Mouse (Mus musculus): ENCODE results near the gene Ggcx.
A peak's percentile ranks its signal among the peaks of the same experiment; 100 is the strongest.

Ggcx gene

DNA sequence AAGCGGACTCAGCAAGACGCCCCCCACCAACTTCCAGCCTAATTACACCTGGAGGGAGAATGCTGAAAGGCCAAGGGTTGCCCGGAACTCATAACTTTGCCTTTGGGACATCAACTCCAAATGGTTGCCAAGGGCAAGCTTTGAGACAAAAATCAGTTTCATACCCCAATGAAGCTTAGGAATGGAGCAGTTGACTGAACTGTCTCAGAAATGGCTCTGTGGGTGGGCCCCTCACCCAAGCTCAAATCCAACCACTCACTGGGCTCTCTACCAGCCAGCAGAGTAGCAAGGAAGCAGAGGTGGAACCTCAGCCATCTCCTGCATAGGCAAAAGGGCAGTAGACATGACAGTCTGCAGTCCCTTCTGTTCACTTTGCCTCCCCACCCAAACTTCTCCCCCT, 26.3 kb upstream of the Ggcx start:
- no peak for DNase-seq (ENCODE audit: extremely low spot score, low spot score)

DNA sequence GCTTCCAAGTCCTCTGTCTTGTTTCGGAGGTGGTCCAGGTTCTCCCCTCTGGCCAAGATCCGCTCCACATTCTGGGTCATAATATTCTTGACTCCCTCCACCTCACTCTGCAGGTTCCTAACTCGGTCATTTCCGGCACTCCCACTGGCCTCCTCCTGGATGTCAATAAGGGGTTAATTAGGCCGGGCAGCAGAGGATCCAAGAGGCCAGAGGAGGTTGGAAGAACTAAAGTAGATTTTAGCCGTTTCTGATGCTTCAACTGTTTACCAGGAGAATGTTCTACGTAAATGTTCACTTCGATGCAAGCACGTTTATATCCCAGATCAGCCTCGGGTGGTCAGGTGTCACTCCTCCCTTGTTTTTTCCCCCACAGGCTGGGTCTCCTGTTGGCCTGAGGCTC, 25.8 kb upstream of the Ggcx start:
- DNase-seq (ENCODE audit: extremely low spot score, low spot score): no peak

DNA sequence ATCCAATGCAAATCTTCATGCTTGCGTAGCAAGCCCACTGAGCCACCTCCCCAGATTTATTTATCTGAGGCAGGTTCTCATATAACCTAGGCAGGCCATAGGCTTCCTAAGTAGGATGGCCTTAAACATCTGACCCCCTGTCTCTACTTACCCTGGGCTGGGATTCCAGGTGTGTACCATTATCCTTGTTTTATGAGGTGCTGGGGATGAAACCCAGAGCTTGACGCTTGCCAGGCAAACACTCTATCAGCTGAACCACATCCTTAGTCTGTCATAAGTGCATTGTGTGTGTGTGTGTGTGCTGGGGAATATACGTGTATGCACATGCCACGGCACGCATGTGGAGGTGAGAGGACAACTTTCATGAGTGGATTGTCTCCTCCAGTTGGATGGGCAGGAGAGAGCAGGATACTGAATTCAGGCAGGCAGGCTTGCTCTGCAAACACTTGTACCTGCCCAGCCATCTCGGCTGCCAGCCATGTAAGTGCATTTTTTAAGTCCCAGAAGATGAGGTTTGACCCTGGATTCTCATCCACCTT, 25.2 kb upstream of the Ggcx start:
- DNase-seq (ENCODE audit: extremely low spot score, low spot score): no peak

DNA sequence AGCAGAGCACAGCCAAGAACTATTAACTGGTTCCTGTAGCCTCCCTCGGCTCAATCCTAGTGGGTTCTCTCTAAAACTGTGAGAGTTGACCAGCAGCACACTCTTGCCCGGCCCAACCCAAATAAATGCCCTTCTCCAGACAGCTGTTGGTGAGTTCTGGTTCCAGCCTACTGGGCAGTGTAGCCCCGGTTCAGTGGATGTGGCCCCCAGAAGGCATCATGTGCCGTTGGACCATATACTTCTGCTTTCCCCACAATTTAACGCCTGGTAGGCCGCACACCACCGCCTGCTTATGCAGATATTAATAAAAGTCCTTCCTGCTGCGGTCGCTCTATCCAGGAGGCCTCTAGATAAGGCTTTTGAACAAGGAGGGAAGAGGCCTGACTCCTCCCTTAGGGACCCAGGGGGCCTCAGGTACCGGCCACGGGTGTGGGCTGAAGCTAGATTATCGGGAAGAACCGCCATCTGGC, 24.6 kb upstream of the Ggcx start:
- DNase-seq (ENCODE audit: extremely low spot score, low spot score): no peak

DNA sequence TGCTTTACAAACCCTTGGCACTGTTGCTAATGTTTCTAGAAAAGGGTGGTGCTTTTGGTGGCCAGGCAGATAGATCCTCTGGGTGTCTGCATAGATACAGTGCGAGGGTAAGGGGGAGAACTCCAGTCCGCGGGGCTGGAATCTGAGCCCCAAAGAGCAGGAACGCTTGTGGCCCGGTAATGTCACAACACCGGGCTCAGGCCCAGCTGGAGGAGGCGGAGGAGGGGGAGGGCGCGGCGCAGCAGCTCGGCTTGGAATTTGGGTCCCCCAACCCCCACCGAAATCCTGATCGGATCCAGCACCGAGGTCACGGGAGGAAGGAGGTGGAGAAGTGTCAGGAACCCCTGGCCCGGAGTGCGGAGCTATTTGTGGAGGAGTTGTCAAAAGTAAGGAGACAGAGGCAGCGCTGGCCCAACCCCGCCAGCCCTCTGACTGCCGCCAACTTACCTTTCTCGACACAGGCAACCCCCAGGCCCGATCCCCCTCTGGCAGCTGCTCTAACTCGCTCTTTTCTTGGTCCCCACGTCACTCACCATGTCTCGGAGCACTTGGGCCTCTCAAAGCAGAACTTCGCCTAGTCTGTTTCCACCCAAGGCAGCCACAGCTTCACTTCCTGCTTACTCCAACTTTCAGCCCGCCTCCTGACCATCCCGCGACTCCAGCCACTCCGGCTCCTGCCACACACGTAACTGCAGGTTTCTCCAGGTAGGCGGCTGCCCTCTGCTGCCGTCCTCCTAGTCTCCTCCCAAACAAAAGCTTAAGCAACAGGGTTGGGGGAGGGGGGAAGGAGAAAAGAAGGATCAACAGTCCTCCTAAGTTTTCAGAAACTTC, 24.0 kb upstream of the Ggcx start, which contains the start of gene Vamp8:
Gene Vamp8 (minus strand): TSS at position 763 of the 831 bp plus-strand sequence.
- DNase-seq (ENCODE audit: extremely low spot score, low spot score): peak; percentile 71

DNA sequence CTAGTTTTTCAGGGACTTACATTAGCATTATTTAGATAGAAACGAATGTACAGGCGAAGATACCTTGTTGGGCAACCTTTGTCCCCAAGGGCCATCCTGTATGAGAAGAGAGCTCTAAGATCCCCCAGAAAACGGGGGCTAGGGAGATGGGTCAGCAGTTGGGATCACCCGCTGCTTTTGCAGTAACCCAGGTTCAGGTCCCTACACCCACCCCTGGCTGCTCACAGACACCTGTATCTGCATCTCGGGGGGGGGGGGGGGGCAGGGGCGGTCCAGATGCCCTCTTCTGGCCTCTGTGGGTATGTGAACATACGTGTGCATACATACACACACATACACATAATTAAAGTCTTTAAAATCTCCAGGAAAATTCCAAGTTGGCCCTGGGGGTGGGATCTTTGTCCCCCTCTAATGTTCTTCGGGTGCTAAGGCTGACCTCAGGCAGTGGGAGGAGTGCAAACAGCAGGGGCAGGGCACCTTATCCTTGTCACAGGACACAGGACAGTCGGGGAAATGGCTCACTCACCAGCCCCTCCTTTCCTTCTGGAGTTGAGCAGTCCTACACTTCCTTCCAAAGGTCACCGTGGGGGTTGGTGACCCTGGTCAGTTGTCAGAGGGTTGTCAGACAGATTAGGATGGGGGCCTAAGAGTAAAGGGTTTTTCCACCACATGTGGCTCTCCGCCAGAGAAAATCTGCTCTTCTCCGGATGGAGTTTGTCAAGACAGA, 23.1 kb upstream of the Ggcx start:
- DNase-seq (ENCODE audit: extremely low spot score, low spot score): peak; percentile 55

DNA sequence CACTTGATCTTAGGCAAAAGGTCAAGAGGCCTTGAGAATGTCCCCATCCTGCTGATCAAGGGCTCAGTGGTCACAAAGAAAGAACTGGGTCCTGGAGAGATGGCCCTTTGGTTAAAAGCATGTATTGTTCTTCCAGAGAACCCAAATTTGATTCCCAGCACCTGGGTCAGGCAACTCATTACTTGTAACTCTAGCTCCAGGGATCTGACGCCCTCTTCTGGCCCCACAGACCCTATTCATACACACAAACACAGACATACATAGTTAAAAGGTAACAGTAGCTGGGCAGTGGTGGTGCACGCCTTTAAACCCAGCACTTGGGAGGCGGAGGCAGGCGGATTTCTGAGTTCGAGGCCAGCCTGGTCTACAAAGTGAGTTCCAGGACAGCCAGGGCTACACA, 21.8 kb upstream of the Ggcx start:
- no peak for DNase-seq (ENCODE audit: extremely low spot score, low spot score)

DNA sequence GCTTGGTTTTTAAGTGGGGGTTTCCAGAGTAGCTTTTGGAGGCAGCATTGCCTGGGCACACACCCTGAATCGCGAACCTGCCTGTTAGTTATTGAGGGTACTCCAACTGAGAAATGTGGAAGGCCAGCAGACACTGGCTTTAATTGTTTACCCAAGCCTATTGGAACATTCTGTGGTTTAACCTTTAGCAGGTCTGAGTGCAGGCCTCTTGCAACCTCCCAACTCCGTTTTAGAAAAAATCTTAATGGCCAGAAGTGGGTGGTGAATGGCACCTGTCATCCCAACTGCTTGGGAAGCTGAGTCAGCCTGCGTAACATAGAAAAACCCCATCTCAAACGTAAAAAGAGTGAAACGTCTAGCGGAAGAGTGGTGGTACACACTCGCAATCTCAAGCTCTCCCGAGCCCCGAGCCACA, 17.3 kb upstream of the Ggcx start:
- no peak for DNase-seq (ENCODE audit: extremely low spot score, low spot score)

DNA sequence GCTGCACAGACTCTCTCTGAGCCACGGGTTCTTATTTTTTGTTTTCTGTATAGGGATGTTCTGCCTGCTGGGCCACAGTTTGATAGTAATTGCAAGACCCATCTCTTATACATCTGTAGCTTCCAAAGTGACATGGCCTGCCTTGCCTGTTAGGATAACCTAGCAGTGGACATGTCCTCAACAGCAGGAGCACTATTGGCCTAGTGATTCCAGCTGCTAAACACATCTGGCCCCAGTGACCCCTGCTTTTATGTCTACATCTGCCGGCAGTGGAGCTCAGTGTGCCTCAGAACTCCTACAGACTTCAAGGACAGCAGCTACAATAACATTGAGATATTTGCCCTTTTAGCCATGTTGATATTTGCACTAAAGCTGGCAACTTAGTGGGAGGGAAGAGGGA, 14.1 kb upstream of the Ggcx start:
- DNase-seq (ENCODE audit: extremely low spot score, low spot score): peak; percentile 44

DNA sequence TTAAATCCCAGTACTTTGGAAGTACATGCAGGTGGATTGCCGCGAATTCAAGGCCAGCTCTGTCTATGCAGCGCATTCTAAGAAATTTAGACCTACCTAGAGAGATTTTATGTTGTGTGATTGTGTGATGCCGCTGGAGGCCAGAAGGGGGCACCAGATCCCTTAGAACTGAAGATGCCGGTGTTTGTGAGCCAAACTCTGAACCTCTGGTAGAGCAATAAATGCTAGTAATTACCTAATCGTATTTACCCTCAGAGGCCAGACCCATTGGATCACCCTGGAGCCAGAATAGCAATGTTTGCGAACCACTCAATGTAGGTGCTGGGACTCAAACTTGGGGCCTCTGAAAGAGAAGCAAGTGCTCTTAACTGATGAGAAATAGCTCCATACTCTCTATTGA, 12.2 kb upstream of the Ggcx start:
- DNase-seq (ENCODE audit: extremely low spot score, low spot score): peak; percentile 65

DNA sequence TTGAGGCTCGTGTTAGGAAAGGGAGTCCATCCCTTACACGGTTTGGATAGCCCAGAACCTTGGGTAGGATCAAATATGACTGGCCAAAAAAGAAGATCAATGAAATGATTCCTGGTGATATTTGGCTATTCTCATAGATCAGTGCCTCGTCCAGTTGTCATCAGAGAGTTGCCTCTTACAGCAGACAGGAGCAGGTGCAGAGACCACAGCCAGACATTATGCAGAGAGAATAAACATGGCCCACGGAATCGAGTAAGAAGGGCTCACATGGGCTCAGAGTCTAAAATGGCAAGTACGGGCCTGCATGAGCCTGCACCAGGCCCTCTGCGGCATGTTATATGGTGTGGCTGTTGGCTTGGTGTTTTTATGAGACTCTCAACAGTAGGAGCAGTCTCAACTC, 8.8 kb upstream of the Ggcx start:
- DNase-seq (ENCODE audit: extremely low spot score, low spot score): no peak

DNA sequence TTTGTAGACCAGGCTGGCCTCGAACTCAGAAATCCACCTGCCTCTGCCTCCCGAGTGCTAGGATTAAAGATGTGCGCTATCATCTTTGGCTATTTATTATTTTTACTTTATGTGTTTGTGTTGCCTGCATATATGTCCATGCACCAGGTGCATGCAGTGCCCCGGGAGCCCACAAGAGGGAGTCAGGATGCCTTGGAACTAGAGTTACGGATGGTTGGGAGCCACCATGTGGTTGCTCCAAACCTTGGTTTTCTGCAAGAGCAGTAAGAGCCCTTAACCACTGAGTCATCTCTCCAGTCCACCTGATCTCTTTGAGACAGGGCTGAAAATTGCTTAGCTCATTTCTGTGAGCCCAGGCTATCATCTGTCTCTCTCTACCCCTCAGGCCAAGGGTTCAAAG, 7.0 kb upstream of the Ggcx start:
- peak; percentile 93 for DNase-seq (ENCODE audit: extremely low spot score, low spot score)

DNA sequence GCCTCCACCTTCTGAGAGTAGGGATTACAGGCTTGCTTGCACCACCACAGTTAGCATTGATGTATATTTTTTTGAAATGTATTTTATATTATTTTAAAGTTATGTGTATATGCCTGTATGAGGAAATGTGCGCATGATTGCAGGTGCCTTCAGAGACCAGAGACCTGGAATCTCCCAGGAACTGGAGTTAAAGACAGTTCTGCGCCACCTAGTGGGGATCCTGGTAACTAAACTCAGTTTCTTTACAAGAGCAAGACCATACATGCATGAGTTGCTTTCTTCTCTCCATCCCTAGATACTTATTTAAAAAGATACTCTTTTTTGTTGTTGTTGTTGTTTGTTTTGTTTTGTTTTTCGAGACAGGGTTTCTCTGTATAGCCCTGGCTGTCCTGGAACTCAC, 4.5 kb upstream of the Ggcx start:
- peak; percentile 64 for DNase-seq (ENCODE audit: extremely low spot score, low spot score)

DNA sequence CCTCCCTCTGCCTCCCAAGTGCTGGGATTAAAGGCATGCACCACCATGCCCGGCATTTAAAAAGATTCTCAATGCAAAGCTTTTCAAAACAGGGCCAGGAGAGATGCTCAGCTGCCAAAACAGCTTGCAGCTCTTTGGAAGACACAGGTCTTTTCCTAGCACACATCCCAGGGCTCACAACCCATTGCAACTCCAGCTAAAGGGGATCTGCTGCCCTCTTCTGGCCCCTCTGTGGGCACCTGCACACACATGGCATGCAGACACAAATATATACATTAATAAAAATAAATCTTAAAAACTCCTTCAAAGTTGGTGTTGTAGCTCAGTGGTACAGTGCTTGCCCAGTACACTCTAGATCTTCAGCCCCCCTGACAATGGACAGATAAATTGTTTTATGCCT, 4.1 kb upstream of the Ggcx start:
- DNase-seq (ENCODE audit: extremely low spot score, low spot score): no peak

DNA sequence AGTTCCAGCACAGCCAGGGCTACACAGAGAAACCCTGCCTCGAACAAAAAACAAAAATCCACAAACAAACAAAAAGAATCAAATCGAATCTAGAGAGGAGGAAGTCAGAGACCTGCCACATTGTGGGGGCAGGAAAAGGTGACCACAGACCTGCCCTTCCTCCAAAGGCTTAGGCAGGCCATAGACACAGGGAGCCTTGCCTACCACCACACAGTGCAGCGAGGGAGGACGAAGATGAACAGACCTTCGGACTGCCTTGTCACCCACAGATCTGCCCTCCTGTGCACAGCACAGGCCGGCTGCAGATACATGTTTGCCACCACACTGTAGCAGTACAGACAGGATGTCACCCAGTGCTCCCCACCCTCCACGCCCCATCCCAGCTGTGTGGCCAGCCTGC, 3.6 kb upstream of the Ggcx start:
- no peak for DNase-seq (ENCODE audit: extremely low spot score, low spot score)

DNA sequence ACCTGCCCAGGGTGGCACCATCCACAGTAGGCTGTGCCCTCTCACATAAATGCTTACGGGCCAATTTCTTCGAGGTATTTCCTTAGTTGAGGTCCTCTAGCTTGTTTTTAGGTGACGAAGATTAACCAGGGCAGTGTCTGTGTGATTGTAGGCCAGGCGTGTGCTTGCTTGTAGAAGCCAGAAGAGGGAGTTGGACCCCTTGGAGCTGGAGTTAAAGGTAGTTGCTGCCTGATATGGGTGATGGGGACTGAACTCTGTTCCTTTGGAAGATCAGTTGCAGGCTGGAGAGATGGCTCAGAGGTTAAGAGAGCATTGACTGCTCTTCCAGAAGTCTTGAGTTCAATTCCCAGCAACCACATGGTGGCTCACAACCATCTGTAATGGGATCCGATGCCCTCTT, 1.1 kb downstream of the Ggcx start:
- DNase-seq (ENCODE audit: extremely low spot score, low spot score): no peak

DNA sequence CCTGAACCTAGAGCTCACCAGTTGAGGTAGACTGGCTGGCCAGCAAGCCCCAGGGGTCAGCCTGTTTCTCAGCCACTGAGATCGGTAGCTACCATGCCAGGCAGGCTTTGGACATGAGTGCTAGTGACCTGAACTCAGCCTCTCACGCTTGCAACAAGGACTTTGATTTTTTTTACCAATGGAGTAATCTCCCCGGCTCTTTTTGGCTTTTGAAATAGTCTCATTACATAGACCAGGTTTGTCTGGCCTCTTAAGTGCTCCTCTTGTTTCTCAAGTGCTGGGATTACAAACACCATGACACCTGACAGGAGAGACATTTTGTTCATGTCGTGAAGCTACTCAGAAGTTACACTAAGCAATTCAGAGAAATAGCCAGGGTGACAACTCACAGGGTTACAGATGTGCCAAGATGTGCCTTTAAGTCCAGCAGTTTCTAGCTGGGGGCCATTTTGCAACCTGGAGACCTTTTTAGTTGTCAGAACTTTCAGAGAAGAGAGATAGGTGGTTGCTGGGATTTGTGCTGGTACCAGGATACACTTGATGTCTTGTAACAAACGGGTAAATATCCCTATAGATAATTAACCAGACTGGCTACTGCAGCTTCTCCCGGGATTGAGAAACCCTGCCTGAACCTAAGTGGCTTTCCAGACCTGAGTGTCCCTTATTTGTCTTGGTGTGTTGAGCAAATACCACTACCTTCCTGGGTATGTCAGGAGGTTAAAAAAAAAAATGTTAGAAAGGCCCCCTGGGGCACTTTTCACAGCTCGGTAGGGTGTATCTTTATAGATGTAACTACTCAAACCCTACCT, 2.1 kb downstream of the Ggcx start:
- DNase-seq (ENCODE audit: extremely low spot score, low spot score): no peak

DNA sequence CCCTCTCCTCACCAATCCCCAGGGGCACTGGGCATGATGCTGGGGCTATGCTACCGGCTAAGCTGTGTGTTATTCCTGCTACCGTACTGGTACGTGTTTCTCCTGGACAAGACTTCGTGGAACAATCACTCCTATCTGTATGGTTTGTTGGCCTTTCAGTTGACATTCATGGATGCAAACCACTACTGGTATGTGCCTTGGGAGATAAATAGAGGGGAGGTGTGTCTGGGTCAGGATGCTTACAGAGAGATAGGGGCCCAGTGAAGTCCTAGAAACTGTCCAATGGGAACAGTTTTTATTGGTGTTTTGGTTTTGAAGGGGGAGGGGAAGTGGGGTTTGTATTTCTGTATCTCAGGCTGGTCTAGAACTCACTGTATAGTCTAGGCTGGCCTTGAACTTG, 4.2 kb downstream of the Ggcx start:
- no peak for DNase-seq (ENCODE audit: extremely low spot score, low spot score)

DNA sequence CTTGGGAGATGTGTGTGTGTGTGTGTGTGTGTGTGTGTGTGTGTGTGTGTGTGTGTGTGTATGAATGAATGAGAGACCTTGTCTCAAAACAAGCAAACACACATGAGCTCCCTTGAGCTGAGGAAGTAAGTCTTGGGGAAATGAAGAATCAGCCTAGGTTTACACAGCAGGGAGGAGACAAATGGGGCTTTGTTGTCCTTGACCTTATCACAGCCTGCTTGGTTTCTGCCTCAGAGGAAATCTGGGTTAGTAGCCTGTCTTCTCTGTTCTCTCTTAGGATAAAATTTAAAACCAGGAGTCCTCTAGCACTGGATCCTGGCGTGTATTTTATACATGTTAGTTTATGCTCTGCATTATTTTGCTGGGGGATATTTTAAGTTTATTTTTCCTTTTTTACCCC, 5.7 kb downstream of the Ggcx start:
- DNase-seq (ENCODE audit: extremely low spot score, low spot score): no peak

DNA sequence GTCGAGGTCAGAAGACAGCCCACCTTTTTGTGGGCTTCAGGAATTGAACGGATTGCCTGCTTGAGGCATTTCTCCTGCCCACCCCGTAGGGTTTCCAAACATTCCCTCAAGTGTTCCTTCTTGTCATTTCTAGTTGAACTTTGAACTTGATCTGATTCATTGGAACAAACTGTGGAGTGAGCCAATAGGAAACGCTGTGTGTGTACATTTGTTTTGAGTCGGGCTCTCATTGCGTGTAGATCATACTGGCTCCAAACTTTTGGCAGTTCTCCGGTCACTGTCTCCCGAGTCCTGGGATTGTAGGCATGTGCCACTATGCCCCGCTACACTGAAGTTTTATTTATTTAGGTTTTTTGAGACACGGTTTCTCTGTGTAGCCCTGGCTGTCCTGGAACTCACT, 6.8 kb downstream of the Ggcx start:
- no peak for DNase-seq (ENCODE audit: extremely low spot score, low spot score)

DNA sequence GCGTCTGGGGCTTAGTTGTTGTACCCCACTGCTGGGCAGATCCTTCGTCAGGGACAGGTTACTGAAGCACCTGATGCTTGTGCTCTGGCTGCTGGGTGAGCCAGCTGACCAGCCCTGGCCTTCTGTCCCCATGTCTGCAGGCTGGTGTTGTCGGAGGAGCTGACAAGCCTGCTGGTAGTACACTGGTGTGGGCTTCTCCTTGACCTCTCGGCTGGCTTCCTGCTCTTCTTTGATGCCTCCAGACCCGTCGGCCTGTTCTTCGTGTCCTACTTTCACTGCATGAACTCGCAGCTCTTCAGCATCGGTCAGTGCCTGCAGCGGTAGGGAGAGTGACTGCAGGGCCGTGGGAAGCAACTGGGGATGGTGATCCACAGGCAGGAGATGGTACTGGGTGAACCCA, 11.5 kb downstream of the Ggcx start:
- no peak for DNase-seq (ENCODE audit: extremely low spot score, low spot score)

DNA sequence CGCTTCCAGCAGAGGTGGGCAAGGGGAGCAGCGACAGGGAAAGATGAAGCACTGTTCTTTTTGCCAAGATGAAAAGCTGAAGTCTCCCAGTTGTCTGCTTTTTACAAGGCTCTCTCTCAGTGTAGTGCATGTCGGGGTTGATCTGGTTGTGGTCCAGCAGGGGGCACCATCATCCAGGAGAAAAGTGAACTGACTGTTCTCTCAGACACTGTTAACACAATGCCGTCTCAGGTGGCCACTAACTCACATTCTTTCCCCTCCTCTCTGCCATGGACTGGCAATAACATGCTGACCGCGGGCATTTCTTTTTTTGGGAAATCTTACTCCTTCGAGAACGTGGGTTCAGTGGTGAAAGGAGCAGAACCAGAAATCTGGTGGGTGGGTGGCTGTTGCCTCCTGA, 13.9 kb downstream of the Ggcx start:
- peak; percentile 70 for DNase-seq (ENCODE audit: extremely low spot score, low spot score)
